Mouse (Mus musculus) spleen, adult 12 weeks (tissue): ENCODE results near the gene Hax1.
A peak's percentile ranks its signal among the peaks of the same experiment; 100 is the strongest.

Experiments used
- DNase-seq: peaks from one replicate; pipeline ENCODE4 v3.0.0; 2022; ENCODE audit warnings: low spot score

Hax1 gene

DNA sequence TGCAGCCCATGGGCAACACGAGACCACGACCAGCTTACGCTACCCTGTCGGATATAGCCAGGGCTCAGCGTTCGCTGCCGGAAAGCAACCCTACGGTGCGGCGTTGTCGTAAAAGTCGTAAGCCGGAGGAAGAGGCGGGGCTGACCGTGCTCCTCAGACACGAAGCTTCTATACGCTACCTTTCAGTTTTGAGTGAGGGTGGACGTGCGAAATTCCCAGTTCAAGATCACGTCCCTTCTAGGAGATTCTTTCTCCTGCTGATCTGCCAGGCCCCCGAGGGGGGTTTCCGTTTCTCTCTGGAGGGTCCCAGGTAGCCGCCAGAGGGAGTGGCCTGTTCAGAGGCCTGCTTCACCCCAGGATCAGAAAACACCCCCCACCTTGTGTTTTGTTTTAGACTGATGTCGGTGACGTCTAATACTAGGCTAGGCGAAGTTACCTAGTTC lies at the start of gene Hax1:
Hax1 (minus strand) TSS at position 169 of the 443 bp plus-strand sequence.
- peak; percentile 92 for DNase-seq

DNA sequence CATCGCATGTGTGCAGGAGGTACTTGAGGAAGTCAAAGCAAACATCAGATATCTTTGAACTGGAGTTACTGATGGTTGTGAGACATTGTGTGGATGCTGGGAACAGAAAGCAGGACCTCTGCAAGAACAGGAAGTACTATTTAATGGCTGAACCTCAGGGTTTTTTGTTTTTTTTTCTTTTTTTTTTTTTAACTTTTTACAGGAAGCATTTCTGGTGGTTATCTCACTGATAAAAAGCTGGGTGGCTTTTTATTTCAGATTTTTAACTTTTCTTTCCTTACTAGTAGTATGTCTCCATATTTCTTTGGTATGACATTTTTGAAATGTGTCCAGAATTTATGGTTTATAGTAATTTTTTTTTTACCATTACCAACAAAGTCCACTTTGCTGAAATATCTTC lies 37.7 kb upstream of the Hax1 start:
- no peak for DNase-seq

DNA sequence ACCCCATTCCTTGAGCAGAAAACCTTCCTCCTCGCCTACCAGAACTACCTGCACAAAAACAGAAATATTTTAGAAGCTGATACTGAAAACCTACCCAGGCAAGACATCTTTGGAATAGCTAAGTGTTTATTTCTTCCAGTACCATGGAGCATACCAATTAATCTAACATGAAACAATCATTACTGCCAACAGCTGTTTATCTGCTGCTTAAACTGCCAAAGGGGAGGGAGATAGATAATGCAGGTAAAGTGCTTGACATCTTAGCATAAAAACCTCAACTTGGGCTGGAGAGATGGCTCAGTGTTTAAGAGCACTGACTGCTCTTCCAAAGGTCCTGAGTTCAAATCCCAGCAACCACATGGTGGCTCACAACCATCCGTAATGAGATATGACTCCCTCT lies 36.1 kb upstream of the Hax1 start:
- DNase-seq = no peak

DNA sequence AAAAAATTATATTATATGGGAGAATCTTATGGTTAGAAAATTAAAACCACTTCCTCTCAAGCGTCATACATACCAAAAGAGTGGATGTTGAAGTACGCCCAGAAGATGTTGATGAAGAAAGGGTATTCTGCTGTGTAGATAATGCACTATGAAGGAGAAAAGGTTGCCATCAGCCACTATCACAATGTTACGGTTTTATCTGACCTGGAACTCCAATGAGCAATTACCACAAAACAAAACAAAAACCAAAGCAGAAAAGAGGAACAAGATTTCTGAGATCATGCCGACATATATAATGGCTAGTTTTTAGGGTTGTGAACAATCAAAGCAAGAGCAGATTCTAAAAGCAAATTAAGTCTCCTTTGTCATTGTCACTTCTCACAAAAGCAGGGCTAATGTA lies 18.0 kb upstream of the Hax1 start:
- DNase-seq = no peak

DNA sequence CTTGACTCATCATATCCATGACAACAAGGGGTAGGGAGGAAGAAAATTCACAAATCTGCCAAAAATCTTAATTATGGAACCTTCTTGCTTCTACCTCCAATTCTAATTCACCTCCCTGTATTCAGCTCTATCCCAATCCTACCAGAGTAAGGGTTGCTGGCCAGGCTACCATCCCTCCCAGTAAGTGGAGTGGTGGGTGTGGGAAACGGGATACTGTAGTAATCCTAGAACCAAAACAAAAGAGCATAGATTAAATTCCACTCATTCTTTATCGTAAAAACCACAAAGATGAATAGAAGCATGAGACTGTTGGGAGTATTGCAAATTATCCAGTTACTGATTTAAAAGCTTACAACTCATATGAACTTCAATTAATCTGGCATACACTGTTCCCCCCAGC lies 11.7 kb upstream of the Hax1 start:
- DNase-seq = no peak

DNA sequence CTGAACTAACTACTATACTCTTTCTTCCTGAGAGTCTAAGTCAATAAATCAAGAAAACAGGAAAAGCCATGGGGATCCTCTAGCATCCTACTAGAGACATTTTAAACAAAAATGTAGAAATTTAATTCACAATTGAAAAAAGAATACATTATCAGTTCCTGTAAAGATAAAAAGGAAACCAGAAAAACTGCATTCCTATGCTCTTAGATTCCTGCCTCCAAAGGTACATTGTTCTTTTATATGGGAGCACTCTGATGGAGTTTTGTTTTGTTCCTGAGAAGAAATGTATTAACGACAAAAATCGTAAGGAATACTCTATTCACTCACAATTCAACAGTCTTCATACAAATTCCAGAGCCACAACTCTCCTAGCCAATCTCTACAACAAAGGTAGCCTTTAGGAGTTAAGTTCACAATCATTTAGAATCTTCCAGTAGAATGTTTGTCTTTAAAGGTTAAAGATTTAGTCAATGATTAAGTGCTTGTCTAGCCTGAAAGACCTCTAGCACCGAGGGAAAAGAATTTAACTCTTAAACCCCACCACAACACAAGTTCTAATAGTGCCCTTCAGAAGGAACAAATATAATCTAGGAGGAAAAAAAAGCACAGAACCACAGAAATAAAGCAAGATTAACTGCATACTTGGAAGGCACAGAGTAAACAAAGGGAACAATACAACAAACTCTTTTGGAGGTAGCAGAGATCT lies 5.7 kb upstream of the Hax1 start:
- no peak for DNase-seq

DNA sequence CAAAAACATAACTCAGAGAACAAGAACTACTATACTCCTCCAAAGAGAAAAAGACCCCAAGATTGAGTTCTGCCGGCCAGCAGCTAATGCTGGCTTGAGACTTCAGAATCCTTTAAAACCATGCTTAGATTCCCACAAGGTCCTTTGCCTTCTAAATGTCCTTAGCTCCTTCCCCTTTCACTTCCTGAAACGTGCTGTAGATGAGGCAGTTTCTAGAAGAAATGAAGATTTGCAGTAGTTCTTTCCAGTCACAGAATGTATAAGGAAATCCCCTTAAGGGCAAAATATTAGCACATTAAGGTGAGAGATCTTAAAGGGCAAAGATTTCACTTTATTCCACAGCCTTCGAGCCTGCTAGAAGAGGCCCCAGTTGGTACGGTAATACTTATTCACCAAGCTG lies 1.2 kb upstream of the Hax1 start:
- DNase-seq = no peak

DNA sequence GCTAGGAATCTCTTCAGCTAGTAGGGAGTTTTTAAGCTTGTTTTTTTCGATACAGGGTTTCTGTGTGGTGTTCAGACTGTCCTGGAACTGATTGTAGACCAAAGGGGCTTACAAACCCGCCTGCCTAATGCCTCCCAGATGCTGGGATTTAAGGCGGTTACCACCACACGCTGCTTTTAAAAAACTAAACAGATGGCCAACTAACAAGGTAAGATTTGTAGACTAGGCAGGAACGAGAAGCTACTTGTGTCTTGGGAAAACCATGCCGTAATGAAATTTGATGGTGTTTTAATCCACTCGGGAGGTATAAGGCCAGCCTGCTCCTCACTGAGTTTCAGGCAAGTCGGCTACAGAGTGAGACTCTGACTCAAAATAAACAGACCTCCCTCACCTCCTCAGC lies 510 bp upstream of the Hax1 start:
- DNase-seq = no peak

DNA sequence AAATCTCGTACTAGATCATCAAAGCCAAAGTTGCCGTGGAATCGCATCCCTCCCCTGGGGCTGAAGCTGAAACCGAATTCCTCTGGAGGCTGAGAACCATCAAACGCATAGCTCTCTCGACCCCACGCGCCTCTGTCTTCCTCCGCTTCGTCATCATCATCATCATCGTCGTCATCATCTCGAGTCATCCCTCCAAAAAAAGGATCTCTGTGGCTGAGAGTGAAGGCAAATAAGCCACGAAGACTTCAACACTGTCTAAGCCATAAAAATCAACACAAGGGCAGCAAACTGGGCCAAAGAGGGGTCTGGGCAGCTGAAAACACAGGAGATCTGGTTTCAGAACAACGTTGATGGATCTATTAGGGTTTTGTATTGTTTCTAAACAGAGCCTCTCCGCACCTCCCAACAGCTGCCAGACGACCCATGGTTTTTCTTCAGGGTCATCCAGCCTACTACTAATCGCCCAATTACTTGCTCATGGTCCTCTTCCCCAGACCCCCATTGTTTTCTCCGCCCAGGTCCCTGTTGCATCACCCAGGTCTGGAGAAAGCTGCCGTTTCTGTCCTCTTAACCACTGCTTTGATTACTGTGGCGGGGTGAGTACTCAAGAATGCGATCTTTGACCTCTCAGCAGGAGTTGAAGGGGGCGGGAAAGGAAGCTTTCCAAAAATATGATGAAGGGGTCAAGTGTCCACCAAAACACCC lies 637 bp downstream of the Hax1 start:
- peak; percentile 20 for DNase-seq

DNA sequence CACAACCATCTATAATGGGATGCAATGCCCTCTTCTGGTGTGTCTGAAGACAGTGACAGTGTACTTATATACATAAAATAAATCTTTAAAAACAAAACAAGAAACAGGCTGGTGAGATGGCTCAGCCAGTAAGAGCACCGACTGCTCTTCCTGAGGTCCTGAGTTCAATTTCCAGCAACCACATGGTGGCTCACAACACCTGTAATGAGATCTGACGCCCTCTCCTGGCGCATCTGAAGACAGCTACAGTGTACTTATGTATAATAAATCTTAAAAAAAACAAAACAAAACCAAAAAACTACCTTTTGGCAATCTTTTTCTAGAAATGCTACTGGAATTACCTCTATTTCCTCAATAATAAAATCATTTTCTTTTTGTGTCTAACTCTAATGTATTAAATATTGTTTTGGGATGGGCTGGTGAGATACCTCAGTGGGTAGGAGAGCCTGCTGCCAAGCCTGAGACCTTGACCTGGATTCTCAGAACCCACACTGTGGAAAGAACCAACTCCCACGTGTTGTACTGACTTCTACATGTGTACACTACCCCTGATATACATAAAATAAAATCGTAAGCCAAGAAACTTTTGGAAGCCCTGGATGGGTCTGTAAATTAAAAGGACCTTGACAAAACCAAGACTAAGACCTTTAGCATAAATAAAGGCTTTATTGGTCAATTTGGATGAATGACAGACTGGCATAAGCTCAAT lies 3.6 kb downstream of the Hax1 start:
- no peak for DNase-seq

DNA sequence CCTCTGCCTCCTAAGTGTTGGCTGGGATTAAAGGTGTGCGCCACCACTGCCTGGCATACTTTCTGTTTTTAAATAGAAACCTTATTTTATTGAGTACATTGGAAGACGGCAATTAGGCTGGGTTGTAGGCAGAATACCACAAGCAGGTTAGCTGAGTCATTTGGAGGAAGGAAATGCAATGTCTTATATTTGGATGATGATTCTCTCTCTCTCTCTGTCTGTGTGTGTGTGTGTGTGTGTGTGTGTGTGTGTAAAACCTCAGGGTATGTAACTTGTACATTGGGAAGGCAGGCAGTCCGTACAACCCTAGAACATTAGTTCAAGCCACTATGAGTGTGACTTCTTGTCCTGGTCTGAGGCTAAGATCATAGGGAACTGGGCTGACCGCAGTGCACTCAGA lies 10.8 kb downstream of the Hax1 start:
- no peak for DNase-seq

DNA sequence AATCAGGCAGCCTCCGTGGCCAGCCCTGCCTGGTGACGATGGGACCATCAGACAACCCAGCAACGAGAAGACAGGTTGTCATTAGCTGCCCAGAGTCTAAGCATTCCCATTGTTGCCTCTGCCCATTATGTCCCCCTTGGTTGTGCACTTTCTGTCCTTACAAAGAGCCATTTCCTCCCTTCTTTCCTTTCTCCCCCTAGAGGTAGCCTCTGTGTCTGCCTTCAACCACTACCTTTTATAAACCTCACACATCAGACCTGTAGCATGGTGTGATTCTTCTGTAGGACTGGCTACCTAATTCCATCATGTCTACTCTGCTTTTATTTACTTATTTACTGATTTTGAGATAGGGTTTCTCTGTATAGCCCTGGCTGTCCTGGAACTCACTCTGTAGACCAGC lies 11.4 kb downstream of the Hax1 start:
- DNase-seq = no peak

DNA sequence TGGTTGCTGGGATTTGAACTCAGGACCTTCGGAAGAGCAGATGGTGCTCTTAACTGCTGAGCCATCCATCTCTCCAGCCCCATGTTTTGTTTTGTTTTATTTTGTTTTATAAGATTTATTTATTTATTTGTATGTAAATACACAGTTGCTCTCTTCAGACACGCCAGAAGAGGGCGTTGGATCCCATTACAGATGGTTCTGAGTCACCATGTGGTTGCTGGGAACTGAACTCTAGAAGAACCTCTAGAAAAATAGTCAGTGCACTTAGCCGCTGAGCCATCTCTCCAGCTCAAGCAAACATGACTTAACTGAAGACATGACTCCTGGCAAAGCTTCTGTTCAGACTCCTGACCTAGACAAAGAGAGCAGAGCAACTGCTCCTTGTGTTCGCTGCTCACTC lies 16.2 kb downstream of the Hax1 start:
- DNase-seq = no peak

DNA sequence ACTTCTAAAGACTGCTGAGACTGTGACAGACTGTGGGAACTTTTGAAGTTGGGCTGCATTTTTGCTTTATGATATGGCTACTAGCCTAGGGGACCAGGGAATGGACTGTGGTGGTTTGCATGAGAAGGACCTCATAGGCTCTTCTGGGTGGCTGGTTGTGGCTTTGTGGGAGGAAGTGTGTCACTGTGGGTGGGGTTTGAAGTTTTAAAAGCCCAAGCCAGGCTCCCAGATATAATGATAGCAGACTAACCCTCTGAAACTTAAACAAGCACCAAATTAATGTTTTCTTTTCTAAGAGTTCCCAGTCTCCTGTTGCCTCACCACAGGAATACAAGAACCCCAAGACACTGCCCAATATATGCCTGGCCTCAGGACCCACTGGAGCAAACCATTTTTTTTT lies 21.7 kb downstream of the Hax1 start:
- DNase-seq = no peak

DNA sequence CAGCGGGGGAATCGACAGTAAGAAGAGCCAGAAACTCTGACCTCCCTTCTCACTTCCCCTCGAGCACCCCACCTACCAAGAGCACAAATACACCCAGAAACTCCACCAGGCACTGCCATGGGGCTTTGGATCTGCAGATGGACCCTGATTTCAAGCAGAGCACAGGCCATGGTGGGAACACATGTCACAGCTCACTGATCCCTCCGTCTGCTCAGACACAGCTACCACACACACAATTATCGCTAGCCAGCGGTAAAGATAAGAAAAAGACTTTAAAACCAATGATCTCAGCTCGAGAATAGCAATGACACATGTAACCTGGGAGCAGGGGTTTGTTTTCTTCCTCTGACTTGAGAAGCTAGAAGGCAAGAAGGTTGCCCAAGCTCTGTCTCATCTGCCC lies 30.1 kb downstream of the Hax1 start:
- no peak for DNase-seq

DNA sequence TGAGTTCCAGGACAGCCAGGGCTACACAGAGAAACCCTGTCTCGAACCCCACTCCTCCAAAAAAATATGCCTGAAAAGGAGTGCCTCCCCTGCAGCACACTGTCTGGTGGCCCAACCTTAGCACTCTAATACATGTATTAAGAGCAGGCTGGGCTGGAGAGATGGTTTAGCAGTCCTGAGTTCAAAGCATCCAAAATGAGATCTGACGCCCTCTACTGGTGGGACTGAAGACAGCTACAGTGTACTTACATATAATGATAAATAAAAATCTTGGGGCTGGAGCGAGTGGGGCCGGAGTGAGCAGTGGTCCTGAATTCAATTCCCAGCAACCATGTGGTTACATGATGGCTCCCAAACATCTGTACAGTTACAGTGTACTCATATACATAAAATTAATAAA lies 31.6 kb downstream of the Hax1 start:
- DNase-seq = no peak

DNA sequence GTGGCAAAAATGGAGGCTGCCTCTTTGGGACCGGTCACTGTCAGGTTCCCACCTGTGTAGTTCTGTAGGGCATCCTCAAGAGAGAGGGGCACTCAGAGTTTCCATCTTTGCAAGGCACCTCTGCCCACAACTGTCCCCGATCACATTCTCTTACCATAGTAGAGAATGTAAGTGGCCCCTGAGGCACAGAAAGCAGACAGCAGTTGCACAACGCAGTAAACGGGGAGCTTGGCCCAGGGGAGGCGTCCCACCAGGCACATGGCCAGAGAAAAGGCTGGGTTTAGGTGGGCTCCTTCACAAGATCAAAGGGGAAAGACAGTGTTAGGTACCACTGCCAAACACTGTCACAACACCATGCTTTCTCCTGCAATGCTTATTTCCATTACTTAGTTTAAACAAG lies 32.6 kb downstream of the Hax1 start:
- no peak for DNase-seq

DNA sequence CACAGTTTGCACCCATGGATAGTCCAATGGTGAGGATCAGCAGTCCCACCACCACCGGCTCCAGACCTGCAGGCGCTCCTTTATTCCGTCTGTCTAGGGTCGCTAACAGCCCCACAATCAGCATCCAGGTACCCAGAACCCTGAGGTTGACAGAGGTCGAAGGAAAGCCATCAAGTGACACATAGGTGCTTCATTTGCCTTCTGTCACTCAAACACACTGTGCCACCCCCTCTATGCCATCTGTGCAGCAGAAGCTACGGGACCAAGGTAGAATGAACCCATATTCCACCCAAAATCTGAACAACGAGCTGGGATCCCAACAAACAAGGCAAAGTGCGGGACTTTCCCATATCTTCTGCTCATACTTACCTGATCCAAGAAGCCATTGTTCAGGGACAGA lies 33.0 kb downstream of the Hax1 start:
- DNase-seq = no peak

DNA sequence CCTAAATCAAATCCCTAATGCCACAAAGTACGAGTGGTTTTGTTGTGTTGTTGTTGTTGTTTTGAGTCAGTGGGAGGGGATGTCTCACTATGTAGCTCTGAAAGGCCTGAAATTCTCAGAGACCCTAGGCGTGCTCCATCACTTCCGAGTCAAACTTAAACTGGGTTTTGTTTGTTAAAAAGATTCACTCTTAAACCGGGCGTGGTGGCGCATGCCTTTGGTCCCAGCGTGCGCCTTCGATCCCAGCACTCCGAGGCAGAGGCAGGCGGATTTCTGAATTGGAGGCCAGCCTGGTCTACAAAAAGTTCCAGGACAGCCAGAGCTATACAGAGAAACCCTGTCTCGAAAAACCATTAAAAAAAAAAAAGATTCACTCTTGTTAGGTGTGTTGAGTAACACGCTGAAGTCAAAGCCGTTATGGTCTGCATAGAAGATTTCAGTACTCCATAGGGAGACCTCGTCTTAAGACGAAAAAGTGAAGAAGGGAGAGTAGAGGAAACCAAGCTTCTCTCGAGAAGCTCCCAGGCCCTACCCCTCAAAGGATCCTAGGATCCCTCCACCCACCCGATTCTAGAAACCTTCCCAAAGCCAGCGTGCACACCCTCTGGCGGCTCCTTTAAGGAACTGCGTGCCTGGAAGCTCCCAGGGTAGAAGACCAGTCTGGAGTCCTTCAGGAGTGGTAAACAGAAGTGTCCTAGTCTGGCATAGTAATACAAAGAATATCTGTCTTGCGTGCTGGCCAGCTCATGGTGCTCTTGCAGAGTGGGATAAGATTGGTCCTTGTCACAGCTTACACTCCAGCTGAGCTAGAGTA lies 34.4 kb downstream of the Hax1 start:
- no peak for DNase-seq

DNA sequence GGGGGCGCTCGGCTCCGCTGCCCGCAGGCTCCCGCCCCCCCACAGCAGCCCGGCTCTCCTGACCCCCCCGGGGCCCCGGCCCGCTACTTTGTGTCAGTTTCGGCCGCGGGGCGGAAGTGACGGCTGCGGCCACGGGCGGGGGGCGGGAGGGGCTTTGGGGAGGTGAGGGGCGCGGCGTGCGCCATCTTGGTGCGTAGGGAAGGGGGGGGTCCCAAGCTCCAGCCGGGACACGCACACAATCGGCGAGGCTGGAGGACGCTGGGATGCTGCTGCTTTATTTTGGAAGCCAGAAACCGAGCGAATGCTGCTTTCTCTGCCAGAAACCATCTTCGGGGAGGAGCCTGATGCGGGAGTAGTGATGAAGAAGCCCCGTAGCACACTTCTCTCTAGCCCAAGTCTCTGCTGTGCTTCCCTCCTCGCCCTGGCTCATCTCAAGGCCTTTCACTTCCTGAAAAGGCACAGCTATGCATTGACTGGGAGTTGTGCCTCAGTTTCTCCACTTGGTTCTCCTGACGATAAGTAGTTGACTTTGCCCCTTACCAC lies 35.3 kb downstream of the Hax1 start, which contains the start of gene Atp8b2:
Atp8b2 (minus strand) TSS at position 288 of the 543 bp plus-strand sequence.
- no peak for DNase-seq

DNA sequence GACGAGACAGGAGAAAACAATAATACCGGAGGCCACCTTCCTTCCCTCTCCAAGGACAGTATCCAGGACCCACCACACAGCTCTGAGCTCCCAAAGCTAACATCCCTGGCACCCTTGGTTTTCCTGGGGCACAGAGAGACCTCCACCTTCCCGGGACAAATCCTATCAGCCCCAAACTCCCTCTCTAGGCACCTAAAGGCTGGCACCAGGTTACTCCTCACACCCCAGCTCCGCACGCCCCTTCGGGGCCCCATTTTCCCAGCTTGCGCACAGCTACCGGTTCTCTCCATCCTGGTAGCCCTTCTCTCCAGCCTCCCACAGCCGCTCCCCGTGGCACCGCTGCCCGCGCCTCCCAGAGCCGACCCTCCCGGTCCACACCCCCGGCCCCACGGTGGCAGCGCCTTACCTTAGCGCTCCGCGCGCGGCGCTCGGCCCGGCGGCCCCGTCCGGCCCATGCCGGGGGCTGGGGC lies 35.8 kb downstream of the Hax1 start:
- DNase-seq = no peak
